Mouse (Mus musculus) lung, adult 2 months (tissue): Measurements from ENCODE around the gene Napa.

ENCODE experiments used
- CTCF ChIP-seq: fragments of 200-500 bp; IDR thresholded peaks from 2 replicates; pipeline ENCODE4 v1.5.1; 2011; ENCODE audit warnings: mild to moderate bottlenecking, low read length, control low read depth; ENCODE audit not compliant: insufficient read depth
- POLR2A ChIP-seq: fragments of 200-500 bp; IDR thresholded peaks from 2 replicates; pipeline ENCODE4 v1.6.1; 2011; ENCODE audit warnings: low read depth, mild to moderate bottlenecking, control low read depth, low read length, borderline replicate concordance; ENCODE audit errors: extremely low read depth

- TF ChIP-seq POLR2A (no peak), CTCF (no peak)
Observed at GRCm38 (mm10) chr7:16133691-16134090, 35.4 kb downstream of the Napa start.
